Mouse (Mus musculus) limb, embryonic 13.5 days (tissue): Measurements from ENCODE around the gene Themis. TPM values are rescaled to one million over a fixed set of nuclear protein-coding genes. Genes with fewer than 3 reads are reported as not detected.

Experiments used
- ATAC-seq: fragments of 200-750 bp; cut with Nextera tagmentation; 2 replicates; pipeline ENCODE4 v1.8.0; 2017; ENCODE audit warnings: low read depth, moderate number of reproducible peaks, moderate TSS enrichment; ENCODE audit not compliant: low FRiP score
- H3K27ac ChIP-seq: fragments of 300-500 bp; sonication (generic); 2 replicates; pipeline ENCODE4 v1.5.1; 2015; ENCODE audit warnings: inconsistent platforms, mild to moderate bottlenecking, moderate library complexity
- H3K27me3 ChIP-seq: fragments of 300-500 bp; sonication (generic); 2 replicates; pipeline ENCODE4 v1.6.1; 2015; ENCODE audit warnings: mild to moderate bottlenecking, inconsistent platforms
- H3K36me3 ChIP-seq: fragments of 300-500 bp; sonication (generic); 2 replicates; pipeline ENCODE4 v1.6.1; 2015; ENCODE audit warnings: inconsistent platforms, mild to moderate bottlenecking, moderate library complexity
- H3K4me1 ChIP-seq: fragments of 300-500 bp; sonication (generic); 2 replicates; pipeline ENCODE4 v1.6.1; 2015; ENCODE audit warnings: inconsistent platforms
- H3K4me2 ChIP-seq: fragments of 300-500 bp; sonication (generic); replicated peaks from 2 replicates; pipeline ENCODE4 v1.6.1; 2015; ENCODE audit warnings: inconsistent platforms, mild to moderate bottlenecking, moderate library complexity
- H3K4me3 ChIP-seq: fragments of 300-500 bp; sonication (generic); 2 replicates; pipeline ENCODE4 v1.5.1; 2015; ENCODE audit warnings: moderate library complexity, mild to moderate bottlenecking, inconsistent platforms
- H3K9ac ChIP-seq: fragments of 300-500 bp; sonication (generic); 2 replicates; pipeline ENCODE4 v1.6.1; 2015; ENCODE audit warnings: mild to moderate bottlenecking, inconsistent platforms
- H3K9me3 ChIP-seq: fragments of 300-500 bp; sonication (generic); 2 replicates; pipeline ENCODE4 v1.6.1; 2016; ENCODE audit warnings: inconsistent platforms
- WGBS: fragments of 180-500 bp; shearing (Covaris S2); methylation state at CpG from one replicate; pipeline ENCODE4 v1.1.7; 2015; 5-methylcytosine and 5-hydroxymethylcytosine counted together
- polyA plus RNA-seq: library from polyadenylated mRNA; unstranded; fragments of >200 nt; fragmentation: Nextera tagmentation; extraction: Ambion mirVana; gene quantifications from 2 replicates; pipeline ENCODE4 v1.2.1, GENCODE M21; 2015

The Themis gene
- polyA plus RNA-seq, result not detected in 2 replicates

GRCm38 (mm10) chr10:28668261-28668660, at the start of gene Themis:
Gene Themis (plus strand): TSS chr10:28668360.
- Histone ChIP-seq H3K27ac (no peak within 1 kb of the TSS), H3K36me3 (no peaks in the 10 kb centered on the region), H3K4me3 (no peak within 1 kb of the TSS), H3K27me3 (no peaks in the 10 kb centered on the region), H3K4me2 (no peak within 1 kb of the TSS), H3K9ac (no peak within 1 kb of the TSS), H3K4me1 (no peaks in the 10 kb centered on the region), H3K9me3 (no peaks in the 10 kb centered on the region)
- whole genome bisulfite sequencing, result 67% methylated on average over 5 of the region's 5 CpGs
- no peak for ATAC-seq

DNA sequence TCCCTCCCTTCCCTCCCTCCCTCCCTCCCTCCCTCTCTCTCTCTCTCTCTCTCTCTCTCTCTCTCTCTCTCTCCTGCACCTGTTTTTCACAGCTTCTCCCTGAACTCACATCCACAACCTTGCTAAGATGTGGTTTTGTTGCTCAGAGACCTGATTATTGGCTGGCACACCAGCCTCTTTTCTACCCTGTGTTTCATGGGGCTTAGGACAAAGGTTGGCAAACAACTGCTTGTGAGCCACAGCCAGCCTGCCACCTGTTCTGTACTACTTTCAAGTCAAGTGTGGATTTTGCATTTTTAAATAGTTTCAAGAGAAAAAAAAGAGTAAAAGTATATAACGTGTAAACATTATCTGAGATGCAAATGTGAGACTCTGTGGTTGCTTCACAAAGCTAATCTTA, 48.7 kb upstream of the Themis start:
- no peak for ATAC-seq
- Histone ChIP-seq H3K36me3 (no peaks in the 10 kb centered on the region), H3K4me1 (no peaks in the 10 kb centered on the region), H3K9me3 (no peaks in the 10 kb centered on the region), H3K4me2 (no peak overlapping the region), H3K4me3 (no peak overlapping the region), H3K27me3 (no peaks in the 10 kb centered on the region), H3K9ac (no peak overlapping the region), H3K27ac (no peak overlapping the region)
- 81% methylated on average over 1 of the region's 1 CpGs for WGBS

DNA sequence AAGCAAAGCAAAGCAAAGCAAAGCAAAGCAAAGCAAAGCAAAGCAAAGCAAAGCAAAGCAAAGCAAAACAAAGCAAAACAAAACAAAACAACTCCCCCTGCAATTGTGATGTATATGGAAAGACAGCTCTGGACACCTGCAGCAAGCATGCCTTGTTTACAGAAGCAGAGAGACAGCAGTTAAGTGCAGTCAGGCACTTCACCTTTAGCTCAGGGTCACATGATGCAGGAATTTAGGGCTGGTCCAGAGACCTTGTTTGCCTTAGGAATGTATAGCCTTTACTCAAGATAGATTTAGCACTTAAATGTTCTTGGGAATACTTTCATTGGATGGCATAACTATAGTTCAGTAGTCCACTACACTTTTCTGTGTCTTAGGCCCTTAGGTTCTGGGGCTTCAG, 32.1 kb upstream of the Themis start:
- no peak for ATAC-seq
- H3K9me3 ChIP-seq, result no peaks in the 10 kb centered on the region
- H3K9ac ChIP-seq, result no peak overlapping the region
- no peak overlapping the region for H3K4me3 ChIP-seq
- H3K4me2 ChIP-seq, result no peak overlapping the region
- H3K27ac ChIP-seq, result no peak overlapping the region
- H3K4me1 ChIP-seq, result no peaks in the 10 kb centered on the region
- no peaks in the 10 kb centered on the region for H3K27me3 ChIP-seq
- H3K36me3 ChIP-seq, result no peaks in the 10 kb centered on the region

GRCm38 (mm10) chr10:28641887-28642286, 26.3 kb upstream of the Themis start:
- Histone ChIP-seq H3K4me1 (no peaks in the 10 kb centered on the region), H3K9me3 (no peaks in the 10 kb centered on the region), H3K27ac (no peak overlapping the region), H3K4me3 (no peak overlapping the region), H3K36me3 (no peaks in the 10 kb centered on the region), H3K9ac (no peak overlapping the region), H3K4me2 (no peak overlapping the region), H3K27me3 (no peaks in the 10 kb centered on the region)
- no peak for ATAC-seq
- WGBS, result 79% methylated on average over 2 of the region's 2 CpGs

GRCm38 (mm10) chr10:28647855-28648254, 20.3 kb upstream of the Themis start:
- Histone ChIP-seq H3K36me3 (no peaks in the 10 kb centered on the region), H3K27me3 (no peaks in the 10 kb centered on the region)

DNA sequence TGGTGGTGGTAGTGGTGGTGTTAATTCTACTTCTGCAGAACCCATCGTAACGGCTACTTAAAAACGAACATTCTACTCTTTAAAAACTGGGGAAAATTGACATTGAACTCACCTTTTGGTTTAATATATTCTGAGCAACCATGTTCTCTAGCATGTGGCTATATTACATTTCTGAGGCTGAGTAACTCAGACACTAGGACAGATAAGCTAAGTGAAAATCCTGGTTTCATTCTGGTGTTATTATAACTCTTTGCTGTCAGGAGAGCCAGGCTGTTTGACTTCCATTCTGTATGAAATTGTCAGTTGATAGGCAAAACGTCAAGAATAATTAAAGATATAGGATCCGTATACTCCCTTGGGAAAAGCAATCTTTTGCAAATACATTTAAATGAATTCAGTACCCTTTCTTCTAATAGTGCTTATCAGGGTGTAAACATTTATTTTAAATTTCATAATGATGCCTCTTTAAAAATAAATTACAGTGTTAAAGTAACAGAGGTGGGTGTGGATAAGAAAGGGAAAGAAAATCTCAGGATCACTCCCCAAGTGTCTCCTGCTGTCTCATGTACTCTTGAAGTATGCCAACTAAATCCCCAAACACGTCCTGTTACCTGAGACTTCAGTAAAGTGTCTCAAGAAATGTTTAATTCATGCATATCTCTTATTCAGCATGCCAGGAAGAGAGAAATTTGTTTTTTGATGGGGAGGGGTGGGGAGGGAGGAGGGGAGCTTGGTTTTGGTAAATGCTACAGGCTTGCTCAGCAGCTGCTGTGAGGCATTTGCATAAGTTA, 18.9 kb upstream of the Themis start:
- 79% methylated on average over 6 of the region's 6 CpGs for WGBS
- H3K27ac ChIP-seq, result no peak overlapping the region
- no peaks in the 10 kb centered on the region for H3K4me1 ChIP-seq
- H3K4me3 ChIP-seq, result no peak overlapping the region
- ATAC-seq, result no peak
- no peaks in the 10 kb centered on the region for H3K27me3 ChIP-seq
- H3K36me3 ChIP-seq, result no peaks in the 10 kb centered on the region
- H3K9me3 ChIP-seq, result no peaks in the 10 kb centered on the region
- no peak overlapping the region for H3K4me2 ChIP-seq
- no peak overlapping the region for H3K9ac ChIP-seq

More at GRCm38 (mm10) chr10:28647855-28648254, 20.3 kb upstream of the Themis start:
- Histone ChIP-seq H3K4me3 (no peak overlapping the region), H3K4me2 (no peak overlapping the region), H3K27ac (no peak overlapping the region), H3K9me3 (no peaks in the 10 kb centered on the region), H3K9ac (no peak overlapping the region), H3K4me1 (no peaks in the 10 kb centered on the region)
- ATAC-seq, result no peak
- WGBS, result 97% methylated on average over 2 of the region's 2 CpGs

GRCm38 (mm10) chr10:28649900-28650160, 18.3 kb upstream of the Themis start:
- no peaks in the 10 kb centered on the region for H3K4me1 ChIP-seq
- WGBS, result 46% methylated on average over 1 of the region's 1 CpGs
- H3K27ac ChIP-seq, result no peak overlapping the region
- H3K27me3 ChIP-seq, result no peaks in the 10 kb centered on the region
- H3K36me3 ChIP-seq, result no peaks in the 10 kb centered on the region
- no peak overlapping the region for H3K9ac ChIP-seq
- H3K4me3 ChIP-seq, result no peak overlapping the region
- ATAC-seq, result no peak
- H3K4me2 ChIP-seq, result no peak overlapping the region
- H3K9me3 ChIP-seq, result no peaks in the 10 kb centered on the region

- Histone ChIP-seq H3K9ac (no peak overlapping the region), H3K36me3 (no peaks in the 10 kb centered on the region), H3K4me2 (no peak overlapping the region), H3K27ac (no peak overlapping the region), H3K27me3 (no peaks in the 10 kb centered on the region), H3K4me1 (no peaks in the 10 kb centered on the region), H3K9me3 (no peaks in the 10 kb centered on the region), H3K4me3 (no peak overlapping the region)
- WGBS, result 47% methylated on average over 2 of the region's 2 CpGs
- ATAC-seq, result no peak
These were observed 16.2 kb upstream of the Themis start for GRCm38 (mm10) chr10:28651910-28652309.

DNA sequence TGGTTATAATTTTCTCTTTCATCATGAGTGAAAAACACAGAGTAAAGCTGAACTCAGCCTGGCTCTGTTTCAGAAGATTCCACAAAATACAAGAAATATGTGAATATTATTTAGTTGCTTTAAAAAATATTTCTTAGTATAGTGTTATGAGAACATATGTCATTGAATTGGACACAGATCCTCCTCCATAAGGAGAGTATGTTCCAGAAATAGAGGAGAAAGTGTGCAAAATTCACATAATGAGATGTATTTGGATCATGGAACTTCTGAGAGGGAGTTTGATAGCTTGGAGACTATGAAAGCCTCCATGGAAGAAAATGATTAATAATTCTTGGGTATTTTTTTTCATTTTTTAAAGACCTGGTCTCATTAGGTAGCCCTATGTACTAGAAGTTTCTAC, 13.4 kb upstream of the Themis start:
- Histone ChIP-seq H3K36me3 (no peaks in the 10 kb centered on the region), H3K4me2 (no peak overlapping the region), H3K9ac (no peak overlapping the region), H3K27me3 (no peaks in the 10 kb centered on the region), H3K9me3 (no peaks in the 10 kb centered on the region), H3K4me3 (no peak overlapping the region), H3K4me1 (no peaks in the 10 kb centered on the region), H3K27ac (no peak overlapping the region)
- no peak for ATAC-seq

DNA sequence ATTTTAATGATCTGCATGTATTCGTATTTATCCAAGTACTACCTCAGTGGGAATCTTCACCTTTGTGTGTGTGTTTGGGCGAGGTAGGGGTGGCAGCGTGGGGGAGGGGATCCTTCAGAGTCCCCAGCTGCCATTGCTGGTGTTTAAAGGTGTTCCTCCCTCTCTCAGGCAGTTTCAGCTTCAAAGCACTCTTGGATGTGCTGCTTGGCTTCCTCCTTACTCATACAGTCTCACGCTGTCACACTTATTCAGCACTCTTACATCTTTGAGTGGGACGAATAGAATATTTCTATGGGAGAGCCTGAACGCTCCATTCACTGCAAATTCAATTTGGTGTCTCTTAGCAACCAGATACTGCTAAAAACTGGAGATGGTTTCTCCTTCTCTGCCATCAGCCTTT, 3.0 kb upstream of the Themis start:
- H3K27me3 ChIP-seq, result no peaks in the 10 kb centered on the region
- no peaks in the 10 kb centered on the region for H3K4me1 ChIP-seq
- no peaks in the 10 kb centered on the region for H3K36me3 ChIP-seq
- no peak overlapping the region for H3K4me2 ChIP-seq
- no peak overlapping the region for H3K4me3 ChIP-seq
- 63% methylated on average over 6 of the region's 6 CpGs for WGBS
- no peak overlapping the region for H3K9ac ChIP-seq
- ATAC-seq, result no peak
- H3K27ac ChIP-seq, result no peak overlapping the region
- H3K9me3 ChIP-seq, result no peaks in the 10 kb centered on the region

DNA sequence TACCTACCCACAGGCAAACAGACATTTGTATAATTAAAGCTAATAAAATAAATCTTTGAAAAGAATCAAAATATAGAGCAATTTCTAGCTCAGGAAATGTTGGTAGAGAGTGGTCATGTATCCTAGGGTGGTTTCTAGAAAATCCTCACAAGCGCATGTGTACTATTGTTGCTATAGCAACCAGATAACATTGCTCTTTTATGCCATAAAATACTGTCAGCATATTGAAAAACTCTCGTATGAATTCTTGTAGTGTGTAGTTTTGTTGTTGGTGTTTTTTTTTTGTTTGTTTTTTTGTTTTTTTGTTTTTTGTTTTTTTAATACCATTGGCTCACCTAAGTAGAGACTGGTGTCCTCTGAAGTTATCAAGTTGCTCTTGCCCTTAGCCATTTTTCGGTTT, 5.8 kb downstream of the Themis start:
- no peaks in the 10 kb centered on the region for H3K27me3 ChIP-seq
- H3K9me3 ChIP-seq, result no peaks in the 10 kb centered on the region
- H3K27ac ChIP-seq, result no peak overlapping the region
- ATAC-seq, result no peak
- H3K9ac ChIP-seq, result no peak overlapping the region
- no peaks in the 10 kb centered on the region for H3K36me3 ChIP-seq
- H3K4me2 ChIP-seq, result no peak overlapping the region
- no peak overlapping the region for H3K4me3 ChIP-seq
- no peaks in the 10 kb centered on the region for H3K4me1 ChIP-seq
- WGBS, result 91% methylated on average over 3 of the region's 3 CpGs

DNA sequence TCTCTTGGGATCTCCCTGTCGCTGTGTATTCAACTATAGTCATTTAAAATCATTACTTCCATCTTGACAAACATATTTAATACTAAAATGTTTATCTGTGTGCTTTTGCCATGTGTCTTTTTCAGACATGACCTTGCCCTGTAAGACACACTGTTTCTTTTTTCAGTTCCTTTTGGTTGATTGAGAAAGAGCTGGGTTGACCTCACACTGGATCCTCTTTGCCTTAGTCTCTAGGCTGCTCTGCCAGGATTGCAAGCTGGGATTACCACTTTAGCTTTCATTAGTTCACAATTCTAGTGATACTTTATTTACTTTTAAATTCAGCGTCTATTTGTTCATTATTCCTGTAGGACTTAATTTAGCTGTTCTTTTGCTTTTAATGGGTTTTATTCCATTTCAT, 7.2 kb downstream of the Themis start:
- no peaks in the 10 kb centered on the region for H3K36me3 ChIP-seq
- ATAC-seq, result no peak
- no peaks in the 10 kb centered on the region for H3K9me3 ChIP-seq
- no peak overlapping the region for H3K9ac ChIP-seq
- no peaks in the 10 kb centered on the region for H3K27me3 ChIP-seq
- no peaks in the 10 kb centered on the region for H3K4me1 ChIP-seq
- H3K4me2 ChIP-seq, result no peak overlapping the region
- no peak overlapping the region for H3K27ac ChIP-seq
- no peak overlapping the region for H3K4me3 ChIP-seq
- 89% methylated on average over 2 of the region's 2 CpGs for WGBS

GRCm38 (mm10) chr10:28694981-28695380, 26.8 kb downstream of the Themis start:
- no peak for ATAC-seq
- no peaks in the 10 kb centered on the region for H3K27me3 ChIP-seq
- H3K36me3 ChIP-seq, result no peaks in the 10 kb centered on the region
- H3K4me2 ChIP-seq, result no peak overlapping the region
- no peaks in the 10 kb centered on the region for H3K9me3 ChIP-seq
- WGBS, result 85% methylated on average over 6 of the region's 6 CpGs
- no peak overlapping the region for H3K27ac ChIP-seq
- H3K4me1 ChIP-seq, result no peaks in the 10 kb centered on the region
- no peak overlapping the region for H3K9ac ChIP-seq
- H3K4me3 ChIP-seq, result no peak overlapping the region
